Mouse (Mus musculus) myocyte (in vitro differentiated cells): ENCODE measurements at regions not wholly inside any gene's neighbourhood (a gene's known extent, or its start where the extent isn't known, plus 50 kb on each side); places are given as distances from the start of the nearest gene placed in this dataset.

ENCODE experiments used
- CEBPB ChIP-seq: IDR thresholded peaks from 2 replicates; pipeline ENCODE4 v1.6.1; 2011; ENCODE audit warnings: mild to moderate bottlenecking, moderate library complexity; ENCODE audit not compliant: poor library complexity, insufficient read depth, severe bottlenecking
- E2F4 ChIP-seq: IDR thresholded peaks from one replicate; pipeline ENCODE4 v1.6.1; 2011; ENCODE audit warnings: mild to moderate bottlenecking, control low read depth, moderate library complexity; ENCODE audit not compliant: insufficient read depth
- MAX ChIP-seq: IDR thresholded peaks from one replicate; pipeline ENCODE4 v1.6.1; 2011; ENCODE audit warnings: low read depth, mild to moderate bottlenecking, control low read depth
- MYOG ChIP-seq, 3 experiments: IDR thresholded peaks; one replicate each; pipeline ENCODE4 v1.6.1; 2011; ENCODE audit warnings: control low read depth in 2 of 3, low read depth in 2 of 3, mild to moderate bottlenecking in 2 of 3; ENCODE audit not compliant: insufficient read length in 2 of 3, control insufficient read depth in 1 of 3, insufficient read depth in 1 of 3
- POLR2A ChIP-seq: IDR thresholded peaks from one replicate; pipeline ENCODE4 v1.6.1; 2011; ENCODE audit warnings: low read depth, mild to moderate bottlenecking, control low read depth, moderate library complexity; ENCODE audit not compliant: insufficient read length
- POLR2AphosphoS2 ChIP-seq: IDR thresholded peaks from one replicate; pipeline ENCODE4 v1.6.1; 2011; ENCODE audit warnings: low read depth, control low read depth; ENCODE audit not compliant: insufficient read length
- TCF3 ChIP-seq: IDR thresholded peaks from one replicate; pipeline ENCODE4 v1.6.1; 2011; ENCODE audit warnings: low read depth, control low read depth; ENCODE audit not compliant: insufficient read length
- USF1 ChIP-seq: IDR thresholded peaks from one replicate; pipeline ENCODE4 v1.6.1; 2011; ENCODE audit warnings: low read depth, mild to moderate bottlenecking, control low read depth, moderate library complexity

DNA sequence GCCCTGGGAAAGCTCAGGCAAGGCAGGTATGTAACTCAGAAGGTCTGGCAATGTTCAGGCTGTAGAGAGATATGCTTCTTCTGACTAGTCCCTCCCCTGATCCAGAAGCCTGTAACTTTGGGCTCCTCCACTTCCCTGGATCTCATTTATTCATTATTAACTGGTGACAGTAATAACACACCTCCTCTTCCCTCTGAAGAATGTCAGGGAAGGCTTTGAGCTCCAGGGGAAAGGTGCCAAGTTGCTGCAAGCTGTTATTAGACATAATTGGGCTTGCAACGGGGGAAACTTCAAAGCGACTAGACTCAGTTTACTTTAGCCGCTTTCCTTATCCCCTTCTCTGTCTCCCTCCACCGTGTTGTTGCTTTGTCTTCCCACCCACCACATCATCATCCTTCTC, 75.6 kb upstream of the Tmprss2 start:
- TF ChIP-seq POLR2A (no peak), E2F4 (no peak), CEBPB (no peak), USF1 (no peak), MAX (no peak), POLR2AphosphoS2 (no peak), TCF3 (no peak), MYOG (IDR thresholded peaks at IDR 0.05; ENCODE audit: control insufficient read depth in 1 of 3, insufficient read depth in 1 of 3, insufficient read length in 2 of 3, low read depth in 2 of 3) (no peak)
